Mouse (Mus musculus) stomach, postnatal 0 days (tissue): ENCODE measurements at regions not wholly inside any gene's neighbourhood (a gene's known extent, or its start where the extent isn't known, plus 50 kb on each side); places are given as distances from the start of the nearest gene placed in this dataset.

ENCODE experiments used
- CTCF ChIP-seq: IDR thresholded peaks from 2 replicates; pipeline ENCODE4 v1.5.1; 2016; ENCODE audit warnings: antibody characterized with exemption, low read depth, mild to moderate bottlenecking, moderate library complexity
- EP300 ChIP-seq: optimal IDR thresholded peaks from 2 replicates; pipeline ENCODE3; 2016; ENCODE audit warnings: antibody characterized with exemption

DNA sequence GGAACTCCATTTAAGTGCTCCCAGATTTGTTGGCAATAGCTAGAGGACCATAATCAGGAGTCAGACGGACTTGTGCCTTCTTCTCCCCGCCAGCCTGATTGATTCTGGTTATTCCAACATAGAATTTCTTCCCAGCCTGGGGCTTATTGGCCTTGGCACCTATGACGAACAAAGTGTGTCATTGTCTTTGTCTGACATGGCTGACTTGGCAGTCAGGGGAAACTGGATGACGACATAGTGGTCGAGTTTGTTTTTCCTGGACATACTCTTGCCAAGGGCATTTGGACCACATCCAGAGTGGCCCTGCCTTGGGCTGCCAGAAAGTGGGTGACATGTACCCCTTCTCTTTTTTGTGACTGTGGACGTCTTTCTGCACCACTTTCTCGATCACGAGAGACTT, 254.1 kb downstream of the Lmx1a start:
- TF ChIP-seq EP300 (no peak), CTCF (no peak)
